Comparison of ENCODE assay signal across 9 mouse cellular contexts in the genomic region with DNA sequence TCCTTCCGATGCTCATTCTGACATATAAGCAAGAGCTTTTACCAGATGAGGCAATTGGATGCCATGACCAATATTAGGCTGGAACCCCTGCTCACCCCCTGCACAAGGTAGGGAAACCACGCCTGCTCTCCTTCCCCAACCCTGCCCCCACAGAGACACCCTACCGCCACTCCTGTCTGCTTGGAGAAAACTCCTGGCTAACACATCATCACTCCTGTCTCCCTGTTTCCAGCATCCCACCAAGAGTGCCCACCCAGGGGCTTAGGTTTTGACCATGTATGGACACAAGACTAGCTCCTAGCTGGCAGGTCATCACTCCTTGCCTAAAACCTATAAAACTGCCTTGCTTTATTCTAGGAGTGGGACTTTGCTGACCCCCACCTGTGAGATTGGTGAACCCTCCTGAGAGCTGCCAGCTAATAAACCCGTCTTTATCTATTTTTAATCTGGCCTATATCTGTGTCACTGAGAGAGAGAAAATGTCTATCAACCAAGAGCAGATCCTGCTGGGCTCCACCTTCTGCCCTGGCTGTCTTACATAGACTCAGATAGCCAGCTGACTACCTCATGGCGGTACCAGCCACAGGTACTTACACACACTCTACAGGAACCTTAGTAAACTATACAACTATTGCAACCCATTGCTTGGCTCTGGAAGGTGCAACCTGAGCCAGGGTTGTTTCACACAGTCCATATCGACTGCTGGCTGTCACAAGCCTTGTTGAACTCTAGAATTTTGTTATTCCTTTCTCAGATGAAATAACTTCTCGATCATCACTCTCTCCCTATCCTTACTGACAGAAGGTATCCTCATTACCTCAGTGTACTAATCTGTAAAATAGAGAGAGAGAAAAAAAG. TPM values are rescaled to one million over a fixed set of nuclear protein-coding genes. Genes with fewer than 3 reads are reported as not detected.
DNase-seq lines count a peak whose midpoint lies in the region; ATAC-seq lines count a peak whose summit lies in the region.
"Had no signal": no experiment of that assay in that cellular context is flagged by ENCODE, and none has a peak within 500 bp of the region (broad histone marks: within the 10 kb centered on the region; RNA-seq: fewer than 3 reads in every experiment).

No protein-coding gene starts in this region.

- WGBS in kidney, embryonic 15.5 days = 78% methylated on average over 7 of the region's 7 CpGs
- WGBS in embryonic facial prominence, embryonic 14.5 days = 81% methylated on average over 7 of the region's 7 CpGs
- 79% methylated on average over 7 of the region's 7 CpGs for WGBS in intestine, embryonic 15.5 days
- 85% methylated on average over 7 of the region's 7 CpGs for WGBS in midbrain, embryonic 14.5 days

- peak overlapping the region; percentile 73; the same call in 1 of the 2 replicates for H3K4me3 ChIP-seq in kidney, embryonic 15.5 days (replicated peaks)
- H3K4me3 ChIP-seq in embryonic facial prominence, embryonic 14.5 days (ENCODE audit: low read depth, low read length) = peak overlapping the region; percentile 89; the same call in 1 of the 2 replicates
- no peak overlapping the region for H3K4me3 ChIP-seq in intestine, embryonic 15.5 days (replicated peaks)
- H3K4me3 ChIP-seq in midbrain, embryonic 14.5 days (replicated peaks; ENCODE audit: low read depth, low read length) = no peak overlapping the region

- DNase-seq in kidney, adult 9 months = no peak
- DNase-seq in embryonic facial prominence, embryonic 14.5 days (ENCODE audit: low spot score) = no peak
- DNase-seq in midbrain, embryonic 14.5 days = no peak
- no peak for DNase-seq in right cerebral cortex, adult 2 months (ENCODE audit: low spot score in 2 of 2)
- no peak for DNase-seq in gastrocnemius, postnatal 10 days
- no peak for DNase-seq in layer of hippocampus, postnatal 36 days

- no peaks in the 10 kb centered on the region for H3K27me3 ChIP-seq in kidney, embryonic 15.5 days
- no peaks in the 10 kb centered on the region for H3K27me3 ChIP-seq in embryonic facial prominence, embryonic 14.5 days (replicated peaks; ENCODE audit: control insufficient read depth, insufficient read depth, low read length)
- no peaks in the 10 kb centered on the region for H3K27me3 ChIP-seq in intestine, embryonic 15.5 days (replicated peaks)
- H3K27me3 ChIP-seq in midbrain, embryonic 14.5 days (ENCODE audit: control insufficient read depth, insufficient read depth, low read length) = no peaks in the 10 kb centered on the region

- H3K27ac ChIP-seq in kidney, embryonic 15.5 days = no peak overlapping the region
- no peak overlapping the region for H3K27ac ChIP-seq in embryonic facial prominence, embryonic 14.5 days (replicated peaks; ENCODE audit: low read depth, low read length)
- no peak overlapping the region for H3K27ac ChIP-seq in intestine, embryonic 15.5 days
- H3K27ac ChIP-seq in midbrain, embryonic 14.5 days (replicated peaks; ENCODE audit: low read depth, low read length) = peak overlapping the region; percentile 90

- H3K9me3 ChIP-seq in kidney, embryonic 15.5 days (replicated peaks) = no peaks in the 10 kb centered on the region
- H3K9me3 ChIP-seq in embryonic facial prominence, embryonic 14.5 days (ENCODE audit: control insufficient read depth, low read length) = no peaks in the 10 kb centered on the region
- no peaks in the 10 kb centered on the region for H3K9me3 ChIP-seq in intestine, embryonic 15.5 days
- no peaks in the 10 kb centered on the region for H3K9me3 ChIP-seq in midbrain, embryonic 14.5 days (ENCODE audit: control insufficient read depth, low read length)

- H3K4me2 ChIP-seq in kidney, embryonic 15.5 days = peak overlapping the region; percentile 87
- H3K4me2 ChIP-seq in embryonic facial prominence, embryonic 14.5 days (ENCODE audit: low read depth, low read length) = peak overlapping the region; percentile 95
- H3K4me2 ChIP-seq in intestine, embryonic 15.5 days (replicated peaks) = peak overlapping the region; percentile 94
- H3K4me2 ChIP-seq in midbrain, embryonic 14.5 days (ENCODE audit: low read length) = peak overlapping the region; percentile 82

- no peaks in the 10 kb centered on the region for H3K36me3 ChIP-seq in kidney, embryonic 15.5 days
- no peaks in the 10 kb centered on the region for H3K36me3 ChIP-seq in embryonic facial prominence, embryonic 14.5 days (ENCODE audit: control insufficient read depth, insufficient read depth, low read length)
- no peaks in the 10 kb centered on the region for H3K36me3 ChIP-seq in intestine, embryonic 15.5 days
- peaks cover 3% of the 10 kb centered on the region for H3K36me3 ChIP-seq in midbrain, embryonic 14.5 days (ENCODE audit: control insufficient read depth, insufficient read depth, low read length)

- H3K9ac ChIP-seq in kidney, embryonic 15.5 days = no peak overlapping the region
- 0 out of 2 replicates have a peak overlapping the region, but pooled peaks have one; percentile 74 for H3K9ac ChIP-seq in embryonic facial prominence, embryonic 14.5 days (ENCODE audit: low read depth, low read length)
- H3K9ac ChIP-seq in intestine, embryonic 15.5 days = no peak overlapping the region
- H3K9ac ChIP-seq in midbrain, embryonic 14.5 days (replicated peaks; ENCODE audit: low read length) = 0 out of 2 replicates have a peak overlapping the region, but pooled peaks have one; percentile 42

- no peak; the same call in 1 of the 2 replicates for ATAC-seq in kidney, embryonic 15.5 days (replicated peaks; ENCODE audit: low FRiP score)
- ATAC-seq in embryonic facial prominence, embryonic 14.5 days (ENCODE audit: low read depth) = no peak
- peak; percentile 6; the same call in 1 of the 2 replicates for ATAC-seq in intestine, embryonic 15.5 days
- no peak for ATAC-seq in midbrain, embryonic 14.5 days (ENCODE audit: low FRiP score, low TSS enrichment)

- peaks cover 31% of the 10 kb centered on the region for H3K4me1 ChIP-seq in kidney, embryonic 15.5 days
- H3K4me1 ChIP-seq in embryonic facial prominence, embryonic 14.5 days (ENCODE audit: control insufficient read depth, insufficient read depth, low read length) = peaks cover 10% of the 10 kb centered on the region
- H3K4me1 ChIP-seq in intestine, embryonic 15.5 days (replicated peaks) = peaks cover 23% of the 10 kb centered on the region
- H3K4me1 ChIP-seq in midbrain, embryonic 14.5 days (ENCODE audit: control insufficient read depth, insufficient read depth, low read length) = peaks cover 22% of the 10 kb centered on the region

RNA-seq across cellular contexts. Expression of a gene that starts 0.8 kb away (rescaled TPM):
- 21.3 and 24.7 TPM in 2 replicates for polyA plus RNA-seq in kidney, embryonic 15.5 days (2015; fragmentation: Nextera tagmentation; extraction: Ambion mirVana)
- polyA plus RNA-seq in embryonic facial prominence, embryonic 14.5 days (2014; fragmentation: Nextera tagmentation; extraction: Ambion mirVana) = 16.4 and 18.2 TPM in 2 replicates
- polyA plus RNA-seq in intestine, embryonic 15.5 days (2015; fragmentation: Nextera tagmentation; extraction: Ambion mirVana) = 16.4 and 16.9 TPM in 2 replicates
- 41.1 and 47.1 TPM in 2 replicates for polyA plus RNA-seq in midbrain, embryonic 14.5 days (2014; fragmentation: Nextera tagmentation; extraction: Ambion mirVana)
- total RNA-seq in gastrocnemius, postnatal 10 days (2021) = 1 to 10 TPM; 2.3 to 4.6 TPM
- 1 to 10 TPM; 9.2 to 9.3 TPM for total RNA-seq in layer of hippocampus, postnatal 36 days (2021)

RNA-seq across cellular contexts. Expression of a gene that starts 7.0 kb away (rescaled TPM):
- 93.6 and 98.5 TPM in 2 replicates for polyA plus RNA-seq in kidney, embryonic 15.5 days (2015; fragmentation: Nextera tagmentation; extraction: Ambion mirVana)
- polyA plus RNA-seq in embryonic facial prominence, embryonic 14.5 days (2014; fragmentation: Nextera tagmentation; extraction: Ambion mirVana) = 138 and 141 TPM in 2 replicates
- 91.3 and 94.3 TPM in 2 replicates for polyA plus RNA-seq in intestine, embryonic 15.5 days (2015; fragmentation: Nextera tagmentation; extraction: Ambion mirVana)
- 125 and 160 TPM in 2 replicates for polyA plus RNA-seq in midbrain, embryonic 14.5 days (2014; fragmentation: Nextera tagmentation; extraction: Ambion mirVana)
- 10 to 100 TPM; 83.8 to 87.2 TPM for total RNA-seq in gastrocnemius, postnatal 10 days (2021)
- total RNA-seq in layer of hippocampus, postnatal 36 days (2021) = 10 to 100 TPM; 60.5 to 66.7 TPM
- total RNA-seq: neutrophil, adult 5-6 weeks had no signal

Comparison
In these comparisons a context has a peak if more than half of its experiments do, and no peak if none do; other contexts are left out.
1. H3K4me3 ChIP-seq: peak in kidney, embryonic 15.5 days (single experiment) and embryonic facial prominence, embryonic 14.5 days (single experiment); none in intestine, embryonic 15.5 days (single experiment) and midbrain, embryonic 14.5 days (single experiment).
2. H3K9ac ChIP-seq: peak in embryonic facial prominence, embryonic 14.5 days (single experiment) and midbrain, embryonic 14.5 days (single experiment); none in kidney, embryonic 15.5 days (single experiment) and intestine, embryonic 15.5 days (single experiment).
3. Peak in every context shown above with its lines, with median percentiles within 50 percentile points of each other: H3K4me2 ChIP-seq.